Mouse (Mus musculus) forebrain, embryonic 15.5 days (tissue): ENCODE data around the gene Them7. TPM values are rescaled to one million over a fixed set of nuclear protein-coding genes. Genes with fewer than 3 reads are reported as not detected.
A peak's percentile ranks its signal among the peaks of the same experiment; 100 is the strongest.

Source experiments
- ATAC-seq: fragments of 200-750 bp; cut with Nextera tagmentation; replicated peaks from 2 replicates; pipeline ENCODE4 v1.8.0; 2017; ENCODE audit warnings: mild to moderate bottlenecking, moderate TSS enrichment, moderate library complexity
- H3K27ac ChIP-seq: fragments of 300-500 bp; sonication (generic); replicated peaks from 2 replicates; pipeline ENCODE4 v1.5.1; 2015; ENCODE audit warnings: mild to moderate bottlenecking, inconsistent platforms
- H3K27me3 ChIP-seq: fragments of 300-500 bp; sonication (generic); 2 replicates; pipeline ENCODE4 v1.6.1; 2015; ENCODE audit warnings: inconsistent platforms
- H3K36me3 ChIP-seq: fragments of 300-500 bp; sonication (generic); 2 replicates; pipeline ENCODE4 v1.6.1; 2015; ENCODE audit warnings: mild to moderate bottlenecking, inconsistent platforms
- H3K4me1 ChIP-seq: fragments of 300-500 bp; sonication (generic); 2 replicates; pipeline ENCODE4 v1.6.1; 2015; ENCODE audit warnings: inconsistent platforms
- H3K4me2 ChIP-seq: fragments of 300-500 bp; sonication (generic); replicated peaks from 2 replicates; pipeline ENCODE4 v1.6.1; 2015; ENCODE audit warnings: mild to moderate bottlenecking, inconsistent platforms
- H3K4me3 ChIP-seq: fragments of 300-500 bp; sonication (generic); 2 replicates; pipeline ENCODE4 v1.5.1; 2015; ENCODE audit warnings: mild to moderate bottlenecking, inconsistent platforms
- H3K9ac ChIP-seq: fragments of 300-500 bp; sonication (generic); replicated peaks from 2 replicates; pipeline ENCODE4 v1.6.1; 2015; ENCODE audit warnings: mild to moderate bottlenecking, inconsistent platforms
- H3K9me3 ChIP-seq: fragments of 300-500 bp; sonication (generic); 2 replicates; pipeline ENCODE4 v1.6.1; 2016; ENCODE audit warnings: inconsistent platforms
- WGBS: fragments of 180-500 bp; shearing (Covaris S2); methylation state at CpG from one replicate; pipeline ENCODE4 v1.1.7; 2015; ENCODE audit warnings: mixed read lengths; 5-methylcytosine and 5-hydroxymethylcytosine counted together
- polyA plus RNA-seq: library from polyadenylated mRNA; unstranded; fragments of >200 nt; fragmentation: Nextera tagmentation; extraction: Ambion mirVana; gene quantifications from 2 replicates; pipeline ENCODE4 v1.2.1, GENCODE M21; 2015

Gene Them7
- polyA plus RNA-seq, 1 experiment from 2014 or later, result not detected

- no peak for ATAC-seq
- no peak overlapping the region for H3K9ac ChIP-seq
- no peaks in the 10 kb centered on the region for H3K9me3 ChIP-seq
- no peak overlapping the region for H3K4me2 ChIP-seq
- H3K27me3 ChIP-seq, result peaks cover 12% of the 10 kb centered on the region; the same call in 1 of the 2 replicates
- H3K36me3 ChIP-seq, result no peaks in the 10 kb centered on the region
- H3K4me3 ChIP-seq, result no peak overlapping the region
- H3K4me1 ChIP-seq, result peaks cover 26% of the 10 kb centered on the region
- no peak overlapping the region for H3K27ac ChIP-seq
These were observed 59.7 kb downstream of the Them7 start for GRCm38 (mm10) chr2:105283811-105284210.

- ATAC-seq, result peak; percentile 79
- no peaks in the 10 kb centered on the region for H3K36me3 ChIP-seq
- H3K4me2 ChIP-seq, result no peak overlapping the region
- no peaks in the 10 kb centered on the region for H3K9me3 ChIP-seq
- no peak overlapping the region for H3K9ac ChIP-seq
- H3K27me3 ChIP-seq, result peaks cover 21% of the 10 kb centered on the region; the same call in 1 of the 2 replicates
- peaks cover 26% of the 10 kb centered on the region for H3K4me1 ChIP-seq
- H3K27ac ChIP-seq, result no peak overlapping the region
- WGBS, result 36% methylated on average over 4 of the region's 4 CpGs
- H3K4me3 ChIP-seq, result no peak overlapping the region
These were observed 60.7 kb downstream of the Them7 start for GRCm38 (mm10) chr2:105284855-105285254.

GRCm38 (mm10) chr2:105295823-105296222 is 71.7 kb downstream of the Them7 start:
- 6% methylated on average over 1 of the region's 1 CpGs for WGBS
- Histone ChIP-seq H3K4me2 (no peak overlapping the region), H3K27ac (no peak overlapping the region), H3K27me3 (peaks cover 11% of the 10 kb centered on the region; the same call in 1 of the 2 replicates), H3K9ac (no peak overlapping the region), H3K36me3 (no peaks in the 10 kb centered on the region), H3K9me3 (no peaks in the 10 kb centered on the region), H3K4me3 (no peak overlapping the region), H3K4me1 (peaks cover 5% of the 10 kb centered on the region; the same call in 1 of the 2 replicates)
- no peak for ATAC-seq

- H3K4me3 ChIP-seq, result no peak overlapping the region
- H3K9me3 ChIP-seq, result no peaks in the 10 kb centered on the region
- H3K27me3 ChIP-seq, result peaks cover 11% of the 10 kb centered on the region; the same call in 1 of the 2 replicates
- 96% methylated on average over 1 of the region's 1 CpGs for WGBS
- H3K9ac ChIP-seq, result no peak overlapping the region
- no peak overlapping the region for H3K4me2 ChIP-seq
- peaks cover 4% of the 10 kb centered on the region; the same call in 1 of the 2 replicates for H3K4me1 ChIP-seq
- H3K36me3 ChIP-seq, result no peaks in the 10 kb centered on the region
- H3K27ac ChIP-seq, result no peak overlapping the region
- no peak for ATAC-seq
These were observed 74.8 kb downstream of the Them7 start for GRCm38 (mm10) chr2:105298888-105299287.

- WGBS, result 90% methylated on average over 8 of the region's 8 CpGs
- no peak for ATAC-seq
- peaks cover 4% of the 10 kb centered on the region; the same call in 1 of the 2 replicates for H3K4me1 ChIP-seq
- no peak overlapping the region for H3K4me2 ChIP-seq
- H3K9ac ChIP-seq, result no peak overlapping the region
- no peaks in the 10 kb centered on the region for H3K36me3 ChIP-seq
- peaks cover 3% of the 10 kb centered on the region; the same call in 1 of the 2 replicates for H3K27me3 ChIP-seq
- no peak overlapping the region for H3K4me3 ChIP-seq
- no peak overlapping the region for H3K27ac ChIP-seq
- H3K9me3 ChIP-seq, result no peaks in the 10 kb centered on the region
These were observed 77.0 kb downstream of the Them7 start for GRCm38 (mm10) chr2:105301082-105301481.

- WGBS, result 41% methylated on average over 10 of the region's 10 CpGs
- ATAC-seq, result 0 out of 2 replicates have a peak, but pooled peaks have one; percentile 21
These were observed 77.4 kb downstream of the Them7 start for GRCm38 (mm10) chr2:105301531-105301930.

GRCm38 (mm10) chr2:105303962-105304514 is 79.9 kb downstream of the Them7 start:
- ATAC-seq, result peak; percentile 83
- 64% methylated on average over 6 of the region's 6 CpGs for WGBS
- H3K27me3 ChIP-seq, result peaks cover 5% of the 10 kb centered on the region; the same call in 1 of the 2 replicates
- H3K36me3 ChIP-seq, result no peaks in the 10 kb centered on the region
- no peaks in the 10 kb centered on the region for H3K9me3 ChIP-seq
- H3K4me3 ChIP-seq, result no peak overlapping the region
- no peak overlapping the region for H3K9ac ChIP-seq
- no peak overlapping the region for H3K27ac ChIP-seq
- H3K4me1 ChIP-seq, result peaks cover 4% of the 10 kb centered on the region; the same call in 1 of the 2 replicates
- H3K4me2 ChIP-seq, result no peak overlapping the region

More at GRCm38 (mm10) chr2:105301531-105301930, 77.4 kb downstream of the Them7 start:
- Histone ChIP-seq H3K27ac (no peak overlapping the region), H3K4me2 (no peak overlapping the region), H3K9me3 (no peaks in the 10 kb centered on the region), H3K36me3 (no peaks in the 10 kb centered on the region), H3K27me3 (peaks cover 2% of the 10 kb centered on the region; the same call in 1 of the 2 replicates), H3K4me1 (peaks cover 4% of the 10 kb centered on the region; the same call in 1 of the 2 replicates), H3K4me3 (no peak overlapping the region), H3K9ac (no peak overlapping the region)

- whole genome bisulfite sequencing, result 94% methylated on average over 6 of the region's 6 CpGs
- Histone ChIP-seq H3K4me1 (peaks cover 4% of the 10 kb centered on the region; the same call in 1 of the 2 replicates), H3K4me3 (no peak overlapping the region), H3K9me3 (no peaks in the 10 kb centered on the region), H3K36me3 (no peaks in the 10 kb centered on the region), H3K4me2 (no peak overlapping the region), H3K27me3 (peaks cover 8% of the 10 kb centered on the region; the same call in 1 of the 2 replicates), H3K9ac (no peak overlapping the region), H3K27ac (no peak overlapping the region)
- no peak for ATAC-seq
These were observed 81.8 kb downstream of the Them7 start for GRCm38 (mm10) chr2:105305876-105306275.

GRCm38 (mm10) chr2:105311414-105311813 is 87.3 kb downstream of the Them7 start:
- no peak overlapping the region for H3K4me3 ChIP-seq
- H3K36me3 ChIP-seq, result no peaks in the 10 kb centered on the region
- WGBS, result 42% methylated on average over 13 of the region's 13 CpGs
- peaks cover 5% of the 10 kb centered on the region; the same call in 1 of the 2 replicates for H3K4me1 ChIP-seq
- ATAC-seq, result no peak
- no peak overlapping the region for H3K9ac ChIP-seq
- peaks cover 12% of the 10 kb centered on the region for H3K27me3 ChIP-seq
- H3K4me2 ChIP-seq, result no peak overlapping the region
- no peak overlapping the region for H3K27ac ChIP-seq
- no peaks in the 10 kb centered on the region for H3K9me3 ChIP-seq

GRCm38 (mm10) chr2:105311991-105312390 is 87.9 kb downstream of the Them7 start:
- Histone ChIP-seq H3K4me2 (no peak overlapping the region), H3K9me3 (no peaks in the 10 kb centered on the region), H3K27me3 (peaks cover 8% of the 10 kb centered on the region), H3K27ac (no peak overlapping the region), H3K9ac (no peak overlapping the region), H3K4me3 (no peak overlapping the region), H3K36me3 (no peaks in the 10 kb centered on the region), H3K4me1 (peaks cover 5% of the 10 kb centered on the region; the same call in 1 of the 2 replicates)
- no peak; the same call in 1 of the 2 replicates for ATAC-seq
- WGBS, result under 1% methylated on average over 7 of the region's 7 CpGs

GRCm38 (mm10) chr2:105313077-105313476 is 89.0 kb downstream of the Them7 start:
- WGBS, result 62% methylated on average over 3 of the region's 3 CpGs
- H3K27ac ChIP-seq, result no peak overlapping the region
- no peaks in the 10 kb centered on the region for H3K9me3 ChIP-seq
- peaks cover 8% of the 10 kb centered on the region for H3K27me3 ChIP-seq
- H3K4me1 ChIP-seq, result peaks cover 5% of the 10 kb centered on the region; the same call in 1 of the 2 replicates
- H3K4me3 ChIP-seq, result no peak overlapping the region
- no peak overlapping the region for H3K9ac ChIP-seq
- no peak overlapping the region for H3K4me2 ChIP-seq
- no peak for ATAC-seq
- no peaks in the 10 kb centered on the region for H3K36me3 ChIP-seq

- no peak overlapping the region for H3K4me2 ChIP-seq
- no peaks in the 10 kb centered on the region for H3K4me1 ChIP-seq
- H3K9ac ChIP-seq, result no peak overlapping the region
- H3K36me3 ChIP-seq, result no peaks in the 10 kb centered on the region
- no peak for ATAC-seq
- H3K27ac ChIP-seq, result no peak overlapping the region
- WGBS, result 66% methylated on average over 13 of the region's 13 CpGs
- H3K4me3 ChIP-seq, result no peak overlapping the region
- peaks cover 5% of the 10 kb centered on the region for H3K27me3 ChIP-seq
- no peaks in the 10 kb centered on the region for H3K9me3 ChIP-seq
These were observed 93.5 kb downstream of the Them7 start for GRCm38 (mm10) chr2:105317556-105318184.
